Mouse (Mus musculus) small intestine, adult 2 months (tissue): ENCODE measurements around the gene Cyth3. TPM values are rescaled to one million over a fixed set of nuclear protein-coding genes. Genes with fewer than 3 reads are reported as not detected.

Experiments
- H3K27ac ChIP-seq: fragments of 200-500 bp; 2 replicates; pipeline ENCODE4 v1.5.1; 2012; ENCODE audit warnings: low read depth, low read length, control low read depth, inconsistent platforms; ENCODE audit not compliant: insufficient read depth
- H3K27me3 ChIP-seq: fragments of 200-500 bp; 2 replicates; pipeline ENCODE4 v1.6.1; 2012; ENCODE audit warnings: mild to moderate bottlenecking, moderate library complexity, low read length, inconsistent platforms; ENCODE audit not compliant: control insufficient read depth, insufficient read depth
- H3K36me3 ChIP-seq: fragments of 200-500 bp; 2 replicates; pipeline ENCODE4 v1.6.1; 2012; ENCODE audit warnings: mild to moderate bottlenecking, low read length, control low read depth, inconsistent platforms; ENCODE audit not compliant: control insufficient read depth, insufficient read depth
- H3K4me1 ChIP-seq: fragments of 200-500 bp; 2 replicates; pipeline ENCODE4 v1.6.1; 2012; ENCODE audit warnings: low read length, inconsistent platforms, mixed read lengths; ENCODE audit not compliant: control insufficient read depth, insufficient read depth, insufficient read length
- H3K4me3 ChIP-seq: fragments of 200-500 bp; 2 replicates; pipeline ENCODE4 v1.5.1; 2012; ENCODE audit warnings: low read depth, mild to moderate bottlenecking, control low read depth, inconsistent platforms, low read length, moderate library complexity
- CTCF ChIP-seq: fragments of 200-500 bp; IDR thresholded peaks from 2 replicates; pipeline ENCODE4 v1.5.1; 2012; ENCODE audit warnings: low read depth, mild to moderate bottlenecking, control low read depth, inconsistent platforms, low read length, moderate library complexity, mixed read lengths; ENCODE audit not compliant: insufficient replicate concordance, insufficient read length; ENCODE audit errors: extremely low read depth
- POLR2A ChIP-seq: fragments of 200-500 bp; IDR thresholded peaks from 2 replicates; pipeline ENCODE4 v1.6.1; 2012; ENCODE audit warnings: low read depth, mild to moderate bottlenecking, control low read depth, inconsistent platforms, low read length, moderate library complexity
- WGBS: fragments of 180-500 bp; shearing (Covaris S2); methylation state at CpG from one replicate; pipeline ENCODE4 v1.1.7; 2018; 5-methylcytosine and 5-hydroxymethylcytosine counted together
- polyA plus RNA-seq: library from polyadenylated mRNA; depleted of rRNA; stranded (reverse); fragments of >200 nt; gene quantifications from 2 replicates; pipeline ENCODE4 v1.2.3, GENCODE M21; 2012; rRNA removed

The Cyth3 gene
- polyA plus RNA-seq, 1 experiment = 10.3 TPM

DNA sequence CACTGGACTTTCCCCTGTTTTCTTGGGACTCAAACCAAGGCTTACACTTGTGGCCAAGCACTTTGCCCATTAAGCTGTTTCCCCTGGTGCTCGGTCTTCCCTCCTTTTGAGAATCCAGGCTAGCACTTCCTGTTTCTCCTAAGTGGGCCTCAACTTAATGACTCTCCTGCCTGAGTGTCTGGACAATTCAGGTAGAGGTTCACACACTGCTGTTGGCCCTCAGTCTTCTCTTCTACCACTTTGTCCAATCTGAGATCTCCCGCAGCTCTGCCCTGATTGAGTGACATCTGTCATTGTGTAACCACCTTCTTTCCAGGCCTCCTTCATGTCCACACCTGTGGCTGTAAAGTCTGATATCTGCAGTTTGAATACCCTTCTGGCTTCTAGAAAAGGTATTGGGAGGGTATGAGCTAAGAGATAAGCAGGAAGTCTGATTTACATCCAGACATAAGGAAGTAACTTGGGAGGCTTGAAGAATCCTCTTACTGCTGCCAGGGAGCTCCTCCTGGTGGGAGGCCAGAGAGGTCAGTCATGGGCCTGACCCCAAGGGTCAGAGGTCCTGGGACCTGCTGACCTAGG, 127.5 kb downstream of the Cyth3 start:
- no peaks in the 10 kb centered on the region for H3K36me3 ChIP-seq
- no peak overlapping the region for H3K4me3 ChIP-seq
- whole genome bisulfite sequencing = 32% methylated on average over 2 of the region's 2 CpGs
- H3K4me1 ChIP-seq = no peaks in the 10 kb centered on the region
- H3K27me3 ChIP-seq = no peaks in the 10 kb centered on the region
- H3K27ac ChIP-seq = no peak overlapping the region
- no peak for TF ChIP-seq POLR2A
- TF ChIP-seq CTCF = no peak

DNA sequence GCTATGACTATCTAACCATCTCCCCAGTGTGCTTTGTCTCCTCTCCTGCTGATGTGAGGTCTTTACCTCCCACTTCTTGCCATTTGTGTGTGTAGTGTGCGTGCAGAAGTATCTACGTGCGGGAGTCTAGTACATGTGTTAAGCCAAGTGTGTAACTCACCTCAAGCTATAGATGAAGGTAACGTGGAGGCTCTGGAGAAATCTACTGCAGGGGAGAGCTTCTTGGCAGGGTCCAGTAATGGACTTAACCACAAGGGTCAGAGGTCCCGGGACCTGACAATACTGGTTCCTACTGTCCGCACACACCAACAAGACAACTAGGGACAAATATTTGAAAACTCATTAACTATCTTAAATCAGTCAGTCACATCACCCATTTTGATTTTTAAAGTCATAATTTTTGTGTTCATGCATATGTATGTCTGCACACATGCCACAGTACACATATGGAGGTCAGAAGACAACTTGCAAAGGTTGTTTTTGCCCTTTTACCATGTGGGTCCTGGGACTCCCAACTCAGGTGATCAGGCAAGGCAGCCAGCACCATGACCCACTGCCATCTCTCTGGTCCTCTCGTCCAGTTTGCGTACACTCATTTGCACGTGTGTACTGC, 133.4 kb downstream of the Cyth3 start:
- TF ChIP-seq POLR2A (no peak), CTCF (no peak)
- Histone ChIP-seq H3K4me1 (peaks cover 5% of the 10 kb centered on the region; the same call in 1 of the 2 replicates), H3K27me3 (no peaks in the 10 kb centered on the region), H3K4me3 (no peak overlapping the region), H3K36me3 (no peaks in the 10 kb centered on the region), H3K27ac (no peak overlapping the region)
- 91% methylated on average over 9 of the region's 9 CpGs for whole genome bisulfite sequencing

DNA sequence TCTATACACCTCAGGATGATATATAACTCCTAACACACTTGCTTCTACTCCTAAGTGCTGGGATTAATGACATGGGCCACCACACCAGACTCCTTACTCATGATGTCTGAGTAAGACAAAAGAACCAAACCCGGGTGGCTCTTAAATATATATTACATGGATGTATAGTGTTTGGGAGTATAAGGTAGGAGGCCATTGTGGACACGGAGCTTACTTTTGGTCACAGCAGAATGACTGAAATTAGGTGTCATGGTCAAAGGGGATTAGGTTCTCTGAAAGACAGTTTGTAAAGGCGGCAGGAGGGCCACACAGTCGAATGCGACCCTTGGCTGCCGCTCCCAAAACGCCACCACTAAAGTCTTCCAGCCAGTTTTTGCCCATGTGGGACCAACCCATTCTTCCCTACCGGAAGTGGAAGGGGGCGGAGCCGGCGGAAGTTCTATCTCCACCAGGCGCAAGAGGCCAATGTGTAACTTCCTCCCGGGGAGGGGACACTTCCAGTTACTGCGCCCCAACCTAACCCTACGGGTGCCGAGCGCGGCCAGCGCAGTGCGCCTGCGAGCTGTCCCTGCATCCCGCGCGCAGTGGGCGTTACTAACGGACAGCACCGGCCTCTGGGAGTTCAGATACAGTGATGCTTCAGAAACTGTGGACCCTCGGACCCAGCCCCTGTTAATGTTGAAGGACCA, 135.7 kb downstream of the Cyth3 start:
- Histone ChIP-seq H3K27ac (no peak overlapping the region), H3K27me3 (no peaks in the 10 kb centered on the region), H3K36me3 (no peaks in the 10 kb centered on the region), H3K4me1 (peaks cover 5% of the 10 kb centered on the region; the same call in 1 of the 2 replicates), H3K4me3 (peak overlapping the region; percentile 65)
- TF ChIP-seq POLR2A (peak; percentile 33), CTCF (no peak)
- WGBS = 20% methylated on average over 28 of the region's 28 CpGs

DNA sequence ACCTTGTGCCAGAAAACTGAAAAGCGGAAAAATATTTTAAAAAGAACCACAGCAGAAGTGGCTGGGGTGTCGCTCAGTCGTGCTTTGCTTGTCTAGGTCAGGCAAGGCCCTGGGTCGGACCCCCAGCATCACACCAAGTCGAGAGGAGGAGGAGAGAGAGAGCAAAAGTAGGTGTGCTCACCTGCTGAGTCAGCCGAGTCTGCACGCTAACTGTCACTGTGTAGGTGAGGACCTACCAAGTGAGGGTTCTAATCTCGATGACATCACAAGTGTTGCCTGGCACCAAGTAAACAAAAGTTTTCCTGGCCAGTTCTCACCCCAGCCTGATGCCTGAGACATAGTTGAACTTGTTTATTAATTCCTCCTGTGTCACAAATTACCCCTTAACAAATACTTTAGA, 137.3 kb downstream of the Cyth3 start:
- peaks cover 5% of the 10 kb centered on the region; the same call in 1 of the 2 replicates for H3K4me1 ChIP-seq
- no peak overlapping the region for H3K4me3 ChIP-seq
- no peak for TF ChIP-seq CTCF
- TF ChIP-seq POLR2A = no peak
- H3K36me3 ChIP-seq = no peaks in the 10 kb centered on the region
- 86% methylated on average over 8 of the region's 8 CpGs for WGBS
- no peak overlapping the region for H3K27ac ChIP-seq
- H3K27me3 ChIP-seq = no peaks in the 10 kb centered on the region

Other genes starting within 250 kb of the Cyth3 start
- 163 and 240 TPM in 2 replicates for gene Kdelr2, start 218.6 kb upstream of the Cyth3 start, polyA plus RNA-seq
- gene Daglb, start 157.9 kb upstream of the Cyth3 start, polyA plus RNA-seq = 9.8 and 12.7 TPM in 2 replicates
- gene Rac1, start 94.4 kb upstream of the Cyth3 start, polyA plus RNA-seq = 219 and 504 TPM in 2 replicates
- gene Usp42, start 109.8 kb downstream of the Cyth3 start, polyA plus RNA-seq = 3.2 and 8.2 TPM in 2 replicates
- gene Eif2ak1, start 195.3 kb downstream of the Cyth3 start, polyA plus RNA-seq = 8.9 and 25.9 TPM in 2 replicates